Mouse (Mus musculus) midbrain, embryonic 12.5 days (tissue): ENCODE data around the gene Ptprg. TPM values are rescaled to one million over a fixed set of nuclear protein-coding genes. Genes with fewer than 3 reads are reported as not detected.
"Not testable (repeated sequence)": the region's sequence is repeated elsewhere in the genome, so short reads cannot be mapped to it uniquely, and the experiment has no call there.

Source experiments
- ATAC-seq: fragments of 200-750 bp; cut with Nextera tagmentation; 2 replicates; pipeline ENCODE4 v1.8.0; 2017; ENCODE audit warnings: low read depth, moderate TSS enrichment, moderate library complexity; ENCODE audit not compliant: low FRiP score
- H3K27ac ChIP-seq: fragments of 300-500 bp; sonication (generic); replicated peaks from 2 replicates; pipeline ENCODE4 v1.5.1; 2016; ENCODE audit warnings: mild to moderate bottlenecking
- H3K27me3 ChIP-seq: fragments of 300-500 bp; sonication (generic); 2 replicates; pipeline ENCODE4 v1.6.1; 2016; ENCODE audit warnings: mild to moderate bottlenecking
- H3K36me3 ChIP-seq: fragments of 300-500 bp; sonication (generic); 2 replicates; pipeline ENCODE4 v1.6.1; 2016
- H3K4me1 ChIP-seq: fragments of 300-500 bp; sonication (generic); 2 replicates; pipeline ENCODE4 v1.6.1; 2016
- H3K4me2 ChIP-seq: fragments of 300-500 bp; sonication (generic); replicated peaks from 2 replicates; pipeline ENCODE4 v1.6.1; 2016; ENCODE audit warnings: mild to moderate bottlenecking, moderate library complexity
- H3K4me3 ChIP-seq: fragments of 300-500 bp; sonication (generic); 2 replicates; pipeline ENCODE4 v1.5.1; 2016; ENCODE audit warnings: mild to moderate bottlenecking
- H3K9ac ChIP-seq: fragments of 300-500 bp; sonication (generic); replicated peaks from 2 replicates; pipeline ENCODE4 v1.6.1; 2016; ENCODE audit warnings: mild to moderate bottlenecking, moderate library complexity
- H3K9me3 ChIP-seq: fragments of 300-500 bp; sonication (generic); 2 replicates; pipeline ENCODE4 v1.6.1; 2016; ENCODE audit warnings: mild to moderate bottlenecking
- WGBS: fragments of 180-500 bp; shearing (Covaris S2); methylation state at CpG from one replicate; pipeline ENCODE4 v1.1.7; 2016; 5-methylcytosine and 5-hydroxymethylcytosine counted together
- polyA plus RNA-seq: library from polyadenylated mRNA; unstranded; fragments of >200 nt; fragmentation: Nextera tagmentation; extraction: Ambion mirVana; gene quantifications from 2 replicates; pipeline ENCODE4 v1.2.1, GENCODE M21; 2016

The Ptprg gene
- polyA plus RNA-seq, 1 experiment from 2014 or later = 47.4 TPM

GRCm38 (mm10) chr14:12061313-12061712 is 508.0 kb downstream of the Ptprg start:
- H3K36me3 ChIP-seq, H3K27me3 ChIP-seq, H3K4me2 ChIP-seq, H3K9ac ChIP-seq, H3K4me1 ChIP-seq, H3K9me3 ChIP-seq, H3K27ac ChIP-seq, ATAC-seq, H3K4me3 ChIP-seq: not testable (repeated sequence)
- 86% methylated on average over 2 of the region's 2 CpGs for WGBS

GRCm38 (mm10) chr14:12062628-12063360 is 509.5 kb downstream of the Ptprg start:
- H3K4me1 ChIP-seq = no peaks in the 10 kb centered on the region
- WGBS = 91% methylated on average over 7 of the region's 7 CpGs
- no peak for ATAC-seq

DNA sequence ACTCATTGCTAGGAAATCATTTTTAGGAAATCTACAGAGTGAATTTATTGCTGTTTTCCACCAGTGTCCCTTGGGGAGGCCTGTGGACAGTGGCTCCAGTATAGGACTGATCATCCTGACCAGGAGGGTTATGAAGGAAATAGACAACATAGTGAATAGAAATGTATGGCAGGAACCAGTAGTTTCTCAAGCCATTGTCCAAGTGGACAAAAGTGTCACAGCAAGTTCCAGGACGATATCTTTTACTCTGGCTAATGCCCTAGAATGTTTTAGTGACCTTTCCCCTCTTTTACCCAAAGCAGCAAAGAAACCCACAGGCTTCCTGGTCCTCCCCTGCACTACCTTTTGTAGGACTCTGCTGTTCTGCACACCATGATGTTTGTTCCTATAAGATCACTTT is 511.7 kb downstream of the Ptprg start:
- no peak for ATAC-seq
- WGBS = 75% methylated on average over 1 of the region's 1 CpGs

More at GRCm38 (mm10) chr14:12062628-12063360, 509.5 kb downstream of the Ptprg start:
- Histone ChIP-seq H3K9me3 (no peaks in the 10 kb centered on the region), H3K4me3 (no peak overlapping the region), H3K27ac (no peak overlapping the region), H3K9ac (no peak overlapping the region), H3K36me3 (no peaks in the 10 kb centered on the region), H3K4me2 (no peak overlapping the region), H3K27me3 (no peaks in the 10 kb centered on the region; the same call in 1 of the 2 replicates)

GRCm38 (mm10) chr14:12065736-12066135 is 512.4 kb downstream of the Ptprg start:
- Histone ChIP-seq H3K4me3 (no peak overlapping the region), H3K9ac (no peak overlapping the region), H3K36me3 (no peaks in the 10 kb centered on the region), H3K4me1 (no peaks in the 10 kb centered on the region), H3K4me2 (no peak overlapping the region), H3K27ac (no peak overlapping the region), H3K27me3 (no peaks in the 10 kb centered on the region; the same call in 1 of the 2 replicates), H3K9me3 (no peaks in the 10 kb centered on the region)
- no peak for ATAC-seq
- WGBS = 81% methylated on average over 2 of the region's 2 CpGs

More for the DNA sequence above, 511.7 kb downstream of the Ptprg start:
- H3K36me3 ChIP-seq = no peaks in the 10 kb centered on the region
- H3K4me1 ChIP-seq = no peaks in the 10 kb centered on the region
- no peak overlapping the region for H3K4me2 ChIP-seq
- H3K9me3 ChIP-seq = no peaks in the 10 kb centered on the region
- H3K27me3 ChIP-seq = no peaks in the 10 kb centered on the region; the same call in 1 of the 2 replicates
- no peak overlapping the region for H3K4me3 ChIP-seq
- no peak overlapping the region for H3K27ac ChIP-seq
- H3K9ac ChIP-seq = no peak overlapping the region

DNA sequence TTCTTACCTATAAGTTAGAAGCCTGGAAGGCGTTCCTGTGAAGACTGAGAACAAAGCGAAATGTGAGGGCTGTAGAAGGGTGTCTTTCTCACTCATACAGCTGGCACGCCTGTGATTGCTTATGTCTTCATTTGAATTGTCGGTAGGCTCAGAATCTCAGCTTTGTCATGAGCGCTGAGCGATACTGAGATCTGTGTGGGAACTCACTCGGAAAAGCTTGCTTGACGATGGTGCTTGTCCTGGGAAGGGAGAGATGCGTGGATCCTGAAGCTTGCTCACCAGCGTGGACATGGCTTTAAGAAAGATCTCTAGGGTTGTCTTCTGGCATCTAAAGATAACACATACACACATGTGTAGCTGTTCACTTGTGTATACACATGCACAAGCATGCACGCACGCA is 516.4 kb downstream of the Ptprg start:
- ATAC-seq = no peak
- H3K4me1 ChIP-seq = no peaks in the 10 kb centered on the region
- no peak overlapping the region for H3K9ac ChIP-seq
- no peaks in the 10 kb centered on the region for H3K9me3 ChIP-seq
- 80% methylated on average over 12 of the region's 12 CpGs for WGBS
- H3K4me2 ChIP-seq = no peak overlapping the region
- H3K27ac ChIP-seq = no peak overlapping the region
- H3K4me3 ChIP-seq = no peak overlapping the region
- no peaks in the 10 kb centered on the region; the same call in 1 of the 2 replicates for H3K27me3 ChIP-seq
- H3K36me3 ChIP-seq = no peaks in the 10 kb centered on the region

GRCm38 (mm10) chr14:12070361-12070760 is 517.0 kb downstream of the Ptprg start:
- H3K4me2 ChIP-seq = no peak overlapping the region
- H3K4me3 ChIP-seq = no peak overlapping the region
- no peak for ATAC-seq
- no peaks in the 10 kb centered on the region; the same call in 1 of the 2 replicates for H3K27me3 ChIP-seq
- no peaks in the 10 kb centered on the region for H3K36me3 ChIP-seq
- WGBS = 67% methylated on average over 1 of the region's 1 CpGs
- no peak overlapping the region for H3K27ac ChIP-seq
- H3K4me1 ChIP-seq = no peaks in the 10 kb centered on the region
- H3K9me3 ChIP-seq = no peaks in the 10 kb centered on the region
- H3K9ac ChIP-seq = no peak overlapping the region

- no peak overlapping the region for H3K9ac ChIP-seq
- no peaks in the 10 kb centered on the region for H3K9me3 ChIP-seq
- no peak overlapping the region for H3K4me3 ChIP-seq
- no peak for ATAC-seq
- H3K27me3 ChIP-seq = no peaks in the 10 kb centered on the region; the same call in 1 of the 2 replicates
- no peak overlapping the region for H3K4me2 ChIP-seq
- H3K27ac ChIP-seq = no peak overlapping the region
- WGBS = 83% methylated on average over 7 of the region's 7 CpGs
- no peaks in the 10 kb centered on the region for H3K36me3 ChIP-seq
- no peaks in the 10 kb centered on the region for H3K4me1 ChIP-seq
Observed at GRCm38 (mm10) chr14:12070856-12071465, 517.6 kb downstream of the Ptprg start.

DNA sequence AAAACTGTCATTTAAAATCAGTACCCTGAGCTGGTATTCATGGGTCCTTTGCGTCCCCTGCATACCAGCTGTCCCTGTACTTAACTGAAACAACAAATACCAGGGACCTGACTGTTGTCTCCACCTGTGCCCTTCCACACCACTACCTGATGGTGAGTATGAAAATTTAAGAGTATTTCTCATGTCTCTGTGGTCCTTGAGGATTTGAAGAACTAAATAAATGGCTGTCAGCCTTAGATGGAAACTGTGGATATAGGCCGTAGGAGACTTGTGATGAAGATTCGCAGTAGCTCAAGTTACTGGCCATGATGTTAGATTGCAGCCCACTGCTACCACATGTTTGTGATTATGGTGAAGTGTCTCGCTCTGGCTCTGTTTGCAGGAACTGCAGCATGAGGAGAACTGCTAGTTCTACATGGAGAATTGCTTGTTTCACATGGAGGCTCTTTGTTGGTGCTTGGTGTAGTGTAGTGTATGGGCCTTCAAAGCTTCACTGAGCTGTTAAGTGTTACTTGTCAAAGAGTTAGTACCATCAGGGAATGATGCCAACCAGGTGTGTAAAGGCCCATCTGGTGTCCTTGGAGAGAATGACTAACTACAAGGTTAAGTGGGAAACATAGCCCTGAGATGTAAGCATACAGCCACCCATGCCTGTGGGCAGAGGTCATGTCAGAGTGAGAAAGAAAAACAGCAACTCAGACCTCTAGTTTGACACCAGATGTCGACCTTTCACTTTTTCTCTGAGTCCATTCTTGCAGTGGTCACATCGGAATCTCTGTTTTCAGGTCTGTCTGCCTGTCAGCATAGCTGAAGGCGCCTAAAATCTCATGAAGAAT is 518.9 kb downstream of the Ptprg start:
- WGBS = 85% methylated on average over 7 of the region's 7 CpGs
- ATAC-seq = no peak
- no peaks in the 10 kb centered on the region for H3K9me3 ChIP-seq
- no peak overlapping the region for H3K4me2 ChIP-seq
- H3K27ac ChIP-seq = no peak overlapping the region
- H3K4me1 ChIP-seq = no peaks in the 10 kb centered on the region
- no peaks in the 10 kb centered on the region for H3K36me3 ChIP-seq
- no peak overlapping the region for H3K9ac ChIP-seq
- H3K27me3 ChIP-seq = no peaks in the 10 kb centered on the region
- H3K4me3 ChIP-seq = no peak overlapping the region

DNA sequence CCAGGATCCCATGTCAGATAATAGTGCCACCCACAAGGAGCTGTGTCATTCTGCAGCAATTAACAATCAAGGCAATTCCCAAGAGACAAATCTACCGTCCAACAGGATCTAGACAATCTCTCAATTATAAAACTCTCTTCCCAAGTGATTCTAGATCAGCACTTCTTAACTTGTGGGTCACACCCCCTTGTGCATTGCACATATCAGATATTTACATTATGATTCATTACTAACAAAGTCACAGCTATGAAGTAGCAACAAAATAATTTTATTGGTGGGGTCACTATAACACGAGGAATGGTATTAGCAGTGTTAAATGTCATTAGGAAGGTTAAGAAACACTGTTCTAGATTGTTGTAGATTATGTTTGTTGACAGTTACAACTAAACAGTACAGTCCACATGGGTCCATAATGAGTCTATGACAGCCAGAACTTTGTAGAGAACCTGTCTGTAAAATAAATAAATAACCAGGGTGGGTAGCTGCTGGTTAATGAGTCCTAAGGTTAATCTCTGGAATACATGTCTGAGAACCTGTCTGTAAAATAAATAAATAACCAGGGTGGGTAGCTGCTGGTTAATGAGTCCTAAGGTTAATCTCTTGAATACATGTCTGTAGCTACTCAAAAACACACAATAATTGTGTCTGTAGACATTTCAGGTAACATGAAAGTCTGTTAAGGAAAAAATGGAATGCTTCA is 520.2 kb downstream of the Ptprg start:
- Histone ChIP-seq H3K4me1 (no peaks in the 10 kb centered on the region), H3K27ac (no peak overlapping the region), H3K27me3 (no peaks in the 10 kb centered on the region), H3K4me3 (no peak overlapping the region), H3K9me3 (no peaks in the 10 kb centered on the region), H3K9ac (no peak overlapping the region), H3K4me2 (no peak overlapping the region), H3K36me3 (no peaks in the 10 kb centered on the region)
- ATAC-seq = no peak
- 84% methylated on average over 2 of the region's 2 CpGs for WGBS

DNA sequence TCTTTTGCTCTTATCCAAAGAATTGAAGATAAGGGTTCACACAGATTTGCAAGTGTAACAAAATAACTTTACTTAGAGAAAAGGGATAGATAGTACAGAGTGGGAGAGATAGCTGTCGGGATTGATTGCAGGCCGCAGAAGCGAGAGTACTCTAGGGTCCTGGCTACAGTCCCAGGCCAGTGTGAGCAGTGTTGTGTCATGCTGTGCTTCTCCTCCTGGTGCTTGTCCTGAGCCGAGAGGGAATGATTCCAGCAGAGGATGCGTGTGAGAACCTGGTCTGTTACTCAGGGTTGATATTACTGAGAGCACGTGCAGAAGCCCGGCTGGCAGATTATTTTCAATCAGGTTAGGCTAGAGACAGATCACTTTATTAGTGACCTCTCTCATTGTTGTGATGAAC is 523.9 kb downstream of the Ptprg start:
- Histone ChIP-seq H3K4me2 (no peak overlapping the region), H3K9me3 (no peaks in the 10 kb centered on the region), H3K4me3 (no peak overlapping the region), H3K27ac (no peak overlapping the region), H3K27me3 (no peaks in the 10 kb centered on the region), H3K4me1 (peaks cover 16% of the 10 kb centered on the region), H3K36me3 (no peaks in the 10 kb centered on the region), H3K9ac (no peak overlapping the region)
- ATAC-seq = no peak
- 93% methylated on average over 7 of the region's 7 CpGs for WGBS

- ATAC-seq = no peak
- H3K9ac ChIP-seq = no peak overlapping the region
- no peaks in the 10 kb centered on the region for H3K36me3 ChIP-seq
- no peaks in the 10 kb centered on the region for H3K9me3 ChIP-seq
- no peak overlapping the region for H3K4me2 ChIP-seq
- H3K4me3 ChIP-seq = no peak overlapping the region
- H3K27ac ChIP-seq = no peak overlapping the region
- peaks cover 30% of the 10 kb centered on the region for H3K4me1 ChIP-seq
- WGBS = 69% methylated on average over 6 of the region's 6 CpGs
- H3K27me3 ChIP-seq = no peaks in the 10 kb centered on the region
Observed at GRCm38 (mm10) chr14:12079250-12079649, 525.9 kb downstream of the Ptprg start.
